Mouse (Mus musculus): ENCODE data around the gene Ubald1.

Gene Ubald1

GRCm38 (mm10) chr16:4880136-4880825 lies at the start of gene Ubald1:
TSS of gene Ubald1 (minus strand) at chr16:4880315.
- in situ Hi-C loops (cut with MboI; ENCODE audit: unreplicated experiment in 2 of 2) = no loop called here

DNA sequence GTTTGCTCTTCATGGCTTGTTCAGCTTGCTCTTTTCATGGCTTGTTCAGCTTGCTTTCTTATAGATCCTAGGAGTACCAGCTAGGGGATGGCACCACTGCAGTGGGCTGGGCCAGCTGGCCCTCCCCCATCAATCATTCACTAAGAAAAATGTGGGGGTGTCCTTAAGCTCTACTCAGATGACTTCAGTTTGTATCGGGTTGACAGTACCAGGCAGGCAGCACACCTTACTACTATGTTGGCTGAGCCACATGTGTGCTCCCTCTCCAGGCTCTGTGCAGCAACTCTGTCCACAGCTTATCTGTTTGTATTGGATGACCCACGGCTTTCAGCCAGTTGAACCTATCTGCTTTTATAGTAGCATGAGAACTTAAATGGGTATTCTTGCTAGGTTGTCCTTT lies 48.4 kb upstream of the Ubald1 start:
- in situ Hi-C loops (cut with MboI; ENCODE audit: unreplicated experiment in 2 of 2) = no loop called here

GRCm38 (mm10) chr16:4927967-4928366 lies 47.9 kb upstream of the Ubald1 start:
- in situ Hi-C loops (cut with MboI; ENCODE audit: unreplicated experiment in 2 of 2) = no loop called here

DNA sequence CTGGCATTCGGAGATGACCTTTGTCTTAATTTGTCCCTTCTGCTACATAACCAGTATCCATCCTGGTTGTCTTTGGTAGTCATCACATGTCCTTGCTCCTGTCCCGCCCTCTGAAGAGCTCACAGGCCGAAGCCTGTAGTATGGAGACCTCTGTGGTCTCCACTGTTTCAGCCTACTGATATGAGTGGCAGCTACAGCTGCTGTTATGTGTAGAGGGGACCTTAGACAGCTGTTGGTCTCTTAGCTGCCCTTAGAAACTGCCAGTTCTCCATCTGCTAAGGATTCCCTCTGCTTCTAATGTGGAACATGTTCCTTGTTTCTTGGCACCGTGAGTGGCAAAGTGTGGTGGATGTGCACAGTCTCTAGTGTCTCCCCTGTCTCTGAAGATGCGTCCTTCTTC lies 43.9 kb upstream of the Ubald1 start:
- in situ Hi-C loops (cut with MboI; ENCODE audit: unreplicated experiment in 2 of 2) = loop anchor here in 1 of 2 experiments (25.0 kb wide), 1 partner anchor 262 kb away; no protein-coding TSS in a partner anchor

DNA sequence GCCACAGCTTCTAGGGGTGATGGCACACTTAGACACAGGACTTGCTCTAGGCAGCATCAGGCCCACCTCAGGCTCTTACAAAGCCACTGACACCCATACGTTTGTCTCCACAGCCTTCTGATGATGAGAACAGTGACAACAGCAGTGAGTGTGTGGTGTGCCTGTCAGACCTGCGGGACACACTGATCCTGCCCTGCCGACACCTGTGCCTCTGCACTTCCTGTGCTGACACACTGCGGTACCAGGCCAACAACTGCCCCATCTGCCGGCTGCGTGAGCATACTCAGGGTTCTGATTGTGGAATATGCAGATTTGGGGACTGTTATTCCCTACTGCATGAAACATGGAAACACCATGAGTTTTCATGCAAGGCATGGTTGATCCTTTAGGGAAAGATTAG lies 42.4 kb upstream of the Ubald1 start:
- in situ Hi-C loops (cut with MboI; ENCODE audit: unreplicated experiment in 2 of 2) = loop anchor here in 1 of 2 experiments (25.0 kb wide), 1 partner anchor 260 kb away; no protein-coding TSS in a partner anchor

GRCm38 (mm10) chr16:4920556-4920955 lies 40.4 kb upstream of the Ubald1 start:
- in situ Hi-C loops (cut with MboI; ENCODE audit: unreplicated experiment in 2 of 2) = loop anchor here in 1 of 2 experiments (25.0 kb wide), 1 partner anchor 258 kb away; no protein-coding TSS in a partner anchor

DNA sequence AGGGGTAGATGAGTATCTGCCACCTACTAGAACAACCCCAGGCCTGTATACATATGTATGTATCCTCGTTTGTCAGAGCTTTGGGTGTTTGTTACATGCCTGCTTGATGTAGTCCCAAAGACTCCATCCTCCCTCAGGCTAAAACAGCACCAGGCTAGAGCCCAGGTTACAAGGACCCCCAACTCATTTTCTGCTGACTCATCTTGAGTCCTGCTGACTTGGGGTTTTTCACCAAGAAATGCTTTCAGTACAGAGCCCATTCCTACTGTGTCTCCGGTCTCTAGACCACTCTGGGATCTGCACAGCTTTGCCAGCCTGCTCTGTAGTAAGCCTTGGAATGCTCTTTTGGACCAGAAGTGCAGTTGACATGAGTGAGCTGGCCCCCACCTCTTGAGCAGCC lies 36.5 kb upstream of the Ubald1 start:
- in situ Hi-C loops (cut with MboI; ENCODE audit: unreplicated experiment in 2 of 2) = loop anchor here (10.0 to 25.0 kb wide), 3 partner anchors 52 to 254 kb away; no protein-coding TSS in a partner anchor

GRCm38 (mm10) chr16:4915931-4916330 lies 35.8 kb upstream of the Ubald1 start:
- in situ Hi-C loops (cut with MboI; ENCODE audit: unreplicated experiment in 2 of 2) = loop anchor here (10.0 to 25.0 kb wide), 3 partner anchors 51 to 254 kb away; no protein-coding TSS in a partner anchor

GRCm38 (mm10) chr16:4913783-4914735 lies 33.9 kb upstream of the Ubald1 start:
- in situ Hi-C loops (cut with MboI; ENCODE audit: unreplicated experiment in 2 of 2) = loop anchor here (5.0 to 25.0 kb wide), 4 partner anchors 47 to 252 kb away; no protein-coding TSS in a partner anchor

DNA sequence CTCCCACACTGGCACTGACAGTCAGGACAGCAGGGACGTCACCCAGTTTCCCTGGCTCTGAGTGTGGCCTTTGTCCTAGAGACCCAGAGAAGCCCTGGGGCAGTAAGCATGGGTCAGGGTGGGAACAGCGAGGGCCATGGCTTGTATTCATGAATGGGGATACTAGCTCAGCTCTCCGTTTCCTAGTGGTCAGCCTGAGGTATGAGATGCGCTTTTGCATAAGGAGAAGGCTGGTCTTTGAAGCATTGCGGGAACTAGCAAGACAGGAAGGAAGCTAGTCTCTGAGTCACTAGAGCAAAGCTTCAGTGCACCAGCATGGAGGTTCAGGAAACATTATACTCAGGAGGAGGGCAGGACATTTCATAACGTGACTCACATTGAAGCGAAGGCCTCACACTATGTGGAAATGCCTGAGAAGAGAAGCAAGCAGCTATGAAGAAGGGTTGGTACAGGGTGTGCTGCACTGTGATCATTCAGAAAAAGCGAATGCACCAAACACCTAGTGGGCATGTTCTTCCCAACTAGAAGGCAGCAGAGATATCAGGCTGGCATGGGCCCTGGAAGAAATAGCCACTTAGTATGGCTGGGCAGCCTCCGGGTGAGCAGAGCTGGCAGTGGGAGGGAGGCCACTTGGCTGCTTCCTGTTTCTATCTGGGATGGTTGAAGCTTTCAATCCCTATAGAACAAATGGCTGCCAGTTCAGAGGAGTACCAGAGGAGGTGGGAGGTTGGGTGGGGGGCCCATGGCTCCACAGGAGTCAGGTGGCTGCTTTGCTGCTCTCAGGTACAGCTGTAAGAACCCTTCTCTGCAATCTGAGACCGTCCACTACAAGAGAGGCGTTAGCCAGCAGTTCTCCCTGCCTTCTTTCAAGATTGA lies 33.0 kb upstream of the Ubald1 start:
- in situ Hi-C loops (cut with MboI; ENCODE audit: unreplicated experiment in 2 of 2) = loop anchor here (5.0 to 25.0 kb wide), 4 partner anchors 46 to 251 kb away; no protein-coding TSS in a partner anchor

DNA sequence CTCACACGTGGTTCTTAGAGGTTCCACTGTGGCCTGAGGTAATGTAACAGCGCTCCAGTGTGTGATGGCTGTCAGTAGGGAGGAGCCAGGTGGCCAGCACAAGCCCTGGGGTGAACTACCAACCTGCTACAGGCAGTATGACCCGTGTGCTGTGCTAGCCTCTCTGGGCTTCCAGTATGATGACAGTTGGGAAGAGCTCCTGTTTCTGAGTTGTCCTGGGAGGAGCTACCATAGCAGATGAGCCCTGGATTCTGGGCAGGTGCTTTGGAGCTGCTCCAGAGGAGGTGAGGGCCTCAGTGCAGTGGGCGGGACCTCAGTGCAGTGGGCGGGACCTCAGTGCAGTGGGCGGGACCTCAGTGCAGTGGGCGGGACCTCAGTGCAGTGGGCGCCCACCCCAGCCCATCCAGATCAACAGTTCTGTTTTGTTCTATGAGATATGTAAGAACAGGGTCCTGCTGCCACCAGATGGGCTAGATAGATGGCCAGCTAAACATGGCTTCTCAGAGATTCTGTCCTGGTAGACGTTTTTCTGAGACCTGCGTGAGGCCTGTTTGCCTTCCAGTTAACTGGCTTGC lies 32.0 kb upstream of the Ubald1 start:
- in situ Hi-C loops (cut with MboI; ENCODE audit: unreplicated experiment in 2 of 2) = loop anchor here (5.0 to 25.0 kb wide), 4 partner anchors 45 to 250 kb away; no protein-coding TSS in a partner anchor

- in situ Hi-C loops (cut with MboI; ENCODE audit: unreplicated experiment in 2 of 2) = loop anchor here (5.0 to 25.0 kb wide), 4 partner anchors 43 to 248 kb away; no protein-coding TSS in a partner anchor
These were observed 30.6 kb upstream of the Ubald1 start for GRCm38 (mm10) chr16:4910758-4911157.

DNA sequence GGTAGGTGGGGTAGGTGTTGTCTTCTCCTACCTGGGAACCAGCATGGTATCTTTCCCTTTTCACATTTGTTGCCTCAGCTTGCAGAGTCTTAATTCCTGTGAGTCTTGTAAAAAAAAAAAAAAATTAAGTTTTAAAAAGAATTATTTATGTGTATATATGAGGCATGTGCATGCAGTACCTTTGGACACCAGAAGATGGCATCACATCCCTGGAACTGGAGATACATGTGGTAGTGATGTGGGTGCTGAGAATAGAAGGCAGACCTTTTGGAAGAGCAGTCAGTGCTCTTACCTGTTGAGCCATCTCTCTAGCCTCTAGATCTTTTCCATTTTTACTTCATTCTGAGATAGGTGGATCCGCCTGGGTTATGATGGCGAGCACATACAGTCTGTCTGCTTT lies 29.6 kb upstream of the Ubald1 start:
- in situ Hi-C loops (cut with MboI; ENCODE audit: unreplicated experiment in 2 of 2) = loop anchor here (5.0 to 25.0 kb wide), 4 partner anchors 42 to 247 kb away; no protein-coding TSS in a partner anchor

DNA sequence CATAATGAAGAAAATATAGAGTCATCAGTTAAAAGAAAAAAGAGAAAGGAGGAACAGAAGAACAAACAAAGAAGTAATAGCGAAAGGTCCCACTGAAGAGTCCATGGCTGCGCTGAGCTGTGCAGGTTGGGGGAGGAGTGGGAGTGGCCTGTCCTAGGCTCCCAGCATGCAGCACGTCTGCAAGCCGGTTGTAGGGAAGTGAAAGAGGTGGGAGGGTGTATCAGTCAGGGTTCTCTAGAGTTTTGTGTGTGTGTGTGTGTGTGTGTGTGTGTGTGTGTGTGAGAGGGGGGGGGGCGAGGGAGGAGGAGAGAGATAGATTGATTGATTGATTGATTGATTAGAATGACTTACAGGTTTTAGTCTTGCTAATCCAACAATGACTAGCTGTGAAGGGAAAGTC lies 27.9 kb upstream of the Ubald1 start:
- in situ Hi-C loops (cut with MboI; ENCODE audit: unreplicated experiment in 2 of 2) = loop anchor here in 1 of 2 experiments (25.0 kb wide), 1 partner anchor 246 kb away; no protein-coding TSS in a partner anchor

GRCm38 (mm10) chr16:4907386-4907785 lies 27.3 kb upstream of the Ubald1 start:
- in situ Hi-C loops (cut with MboI; ENCODE audit: unreplicated experiment in 2 of 2) = loop anchor here in 1 of 2 experiments (25.0 kb wide), 1 partner anchor 245 kb away; no protein-coding TSS in a partner anchor

DNA sequence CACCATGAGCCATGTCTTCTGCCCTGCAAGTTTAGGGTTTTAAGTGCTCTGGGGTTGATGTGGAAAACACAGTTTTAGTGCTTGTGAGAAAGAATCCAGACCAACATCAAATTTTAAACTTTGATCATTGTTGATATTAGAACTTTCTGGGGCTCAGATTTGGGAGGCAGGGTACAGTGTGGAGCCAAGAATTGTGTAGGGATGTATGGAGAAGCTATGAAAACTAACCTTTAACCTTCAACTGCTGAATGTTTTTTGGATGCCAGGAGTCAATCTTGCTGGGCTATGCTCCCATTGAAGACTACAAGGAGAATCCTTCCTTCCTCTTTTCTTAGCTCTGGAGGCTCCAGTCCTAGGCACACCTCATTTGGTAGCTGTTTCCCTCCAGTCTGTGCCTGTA lies 26.4 kb upstream of the Ubald1 start:
- in situ Hi-C loops (cut with MboI; ENCODE audit: unreplicated experiment in 2 of 2) = loop anchor here in 1 of 2 experiments (25.0 kb wide), 1 partner anchor 244 kb away; no protein-coding TSS in a partner anchor

DNA sequence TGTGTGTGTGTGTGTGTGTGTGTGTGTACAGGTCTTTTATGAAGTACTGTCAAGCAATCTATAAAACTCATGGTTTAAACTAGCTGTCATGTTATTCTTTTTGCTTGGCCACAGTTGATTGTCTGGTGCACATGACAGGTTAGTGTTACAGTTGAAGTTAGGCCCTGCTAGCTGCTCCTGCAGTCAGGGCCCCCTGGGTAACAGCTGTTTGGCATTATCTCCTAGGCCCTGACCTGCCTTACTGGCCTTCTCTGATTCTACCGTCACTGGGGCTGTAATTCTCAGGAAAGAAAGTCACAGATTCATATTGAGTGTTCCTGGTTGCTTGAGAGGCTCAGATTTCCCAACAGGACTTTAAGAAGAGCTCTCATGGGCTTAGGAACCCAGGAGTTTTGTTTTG lies 25.5 kb upstream of the Ubald1 start:
- in situ Hi-C loops (cut with MboI; ENCODE audit: unreplicated experiment in 2 of 2) = loop anchor here in 1 of 2 experiments (25.0 kb wide), 1 partner anchor 243 kb away; no protein-coding TSS in a partner anchor

DNA sequence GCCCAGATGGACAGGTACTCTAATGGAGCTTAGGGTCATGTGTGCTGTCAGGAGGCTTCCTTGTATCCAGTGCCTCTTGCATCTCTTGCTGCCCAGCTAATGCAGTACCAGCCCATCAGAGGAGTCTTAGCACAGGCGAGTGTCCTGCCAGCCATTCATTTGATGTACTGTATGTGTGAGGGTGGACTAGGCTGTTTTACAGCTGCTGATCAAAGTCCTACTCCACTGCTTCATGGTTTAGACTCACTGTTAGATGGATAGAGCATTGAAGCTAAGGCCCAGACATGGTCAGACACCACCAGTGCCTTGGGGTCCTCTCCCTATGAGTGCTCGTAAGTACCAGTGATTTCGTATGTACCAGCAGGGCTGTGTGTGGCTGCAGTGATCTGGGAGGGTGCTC lies 24.8 kb upstream of the Ubald1 start:
- in situ Hi-C loops (cut with MboI; ENCODE audit: unreplicated experiment in 2 of 2) = loop anchor here in 1 of 2 experiments (25.0 kb wide), 1 partner anchor 243 kb away; no protein-coding TSS in a partner anchor
